18 mouse cellular contexts compared by ENCODE assay signal in the genomic region with DNA sequence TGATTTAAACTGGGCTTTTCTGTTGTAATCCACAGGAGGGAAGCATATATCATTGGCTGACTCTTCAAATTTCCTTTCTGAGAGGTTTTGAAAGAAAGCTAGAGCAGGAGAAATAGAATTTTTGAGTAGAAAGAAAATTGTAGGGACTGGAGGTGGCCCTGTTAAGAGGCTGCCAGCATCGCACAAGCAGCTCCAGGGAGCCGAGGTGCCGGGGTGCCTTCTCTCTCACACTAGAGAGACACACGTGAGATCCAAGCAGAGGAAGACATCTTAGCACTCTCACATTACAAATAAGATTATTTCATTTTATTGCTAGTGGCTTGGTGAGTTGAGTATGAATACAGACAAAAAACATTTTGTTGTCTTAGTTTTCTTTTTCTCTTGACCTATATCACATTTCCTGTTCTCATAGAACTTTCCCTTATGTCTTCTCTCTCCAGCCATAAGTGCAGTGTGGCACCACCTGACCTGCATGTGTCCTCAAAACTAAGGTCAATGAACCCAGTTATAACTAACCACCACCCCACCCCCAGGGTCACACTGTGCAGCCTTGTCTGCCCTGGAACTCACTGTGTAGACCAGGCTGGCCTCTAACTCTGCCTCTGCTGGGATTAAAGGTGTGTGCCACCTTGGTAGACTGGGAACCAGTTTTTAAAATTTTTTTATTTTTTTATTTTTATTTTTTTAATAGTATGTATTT. TPM values are rescaled to one million over a fixed set of nuclear protein-coding genes. Genes with fewer than 3 reads are reported as not detected.
DNase-seq lines count a peak whose midpoint lies in the region; ATAC-seq and TF ChIP-seq lines count a peak whose summit lies in the region.
"Had no signal": no experiment of that assay in that cellular context is flagged by ENCODE, and none has a peak within 500 bp of the region (broad histone marks: within the 10 kb centered on the region; RNA-seq: fewer than 3 reads in every experiment).

No protein-coding gene starts in this region.

- H3K36me3 ChIP-seq in forebrain, embryonic 14.5 days (ENCODE audit: control insufficient read depth, insufficient read depth, low read length): no peaks in the 10 kb centered on the region
- no peaks in the 10 kb centered on the region for H3K36me3 ChIP-seq in forebrain, embryonic 10.5 days (replicated peaks)
- H3K36me3 ChIP-seq in kidney, adult 2 months (ENCODE audit: control insufficient read depth, insufficient read depth, low read length): no peaks in the 10 kb centered on the region
- H3K36me3 ChIP-seq in midbrain, embryonic 11.5 days (ENCODE audit: control insufficient read depth, insufficient read depth, low read length): no peaks in the 10 kb centered on the region
- H3K36me3 ChIP-seq in midbrain, embryonic 15.5 days (replicated peaks): no peaks in the 10 kb centered on the region
- H3K36me3 ChIP-seq: limb, embryonic 15.5 days had no signal

- H3K4me2 ChIP-seq in forebrain, embryonic 14.5 days (ENCODE audit: low read length): no peak overlapping the region
- H3K4me2 ChIP-seq in midbrain, embryonic 11.5 days: no peak overlapping the region
- H3K4me2 ChIP-seq in midbrain, embryonic 15.5 days: no peak overlapping the region
- H3K4me2 ChIP-seq: limb, embryonic 15.5 days had no signal

- no peak overlapping the region for H3K27ac ChIP-seq in forebrain, embryonic 14.5 days (ENCODE audit: low read depth, low read length)
- H3K27ac ChIP-seq in forebrain, embryonic 10.5 days: no peak overlapping the region
- H3K27ac ChIP-seq in kidney, adult 2 months (ENCODE audit: insufficient read depth, low read depth, low read length): no peak overlapping the region
- H3K27ac ChIP-seq in midbrain, embryonic 11.5 days (ENCODE audit: low read depth, low read length): no peak overlapping the region
- H3K27ac ChIP-seq in midbrain, embryonic 15.5 days: no peak overlapping the region
- H3K27ac ChIP-seq: kidney, postnatal 0 days; limb, embryonic 15.5 days; macrophage had no signal

- ATAC-seq in forebrain, embryonic 14.5 days: no peak
- ATAC-seq in midbrain, embryonic 11.5 days (ENCODE audit: low FRiP score): no peak
- no peak for ATAC-seq in midbrain, embryonic 15.5 days (replicated peaks)
- ATAC-seq: forebrain, postnatal 0 days had no signal

- WGBS in forebrain, embryonic 14.5 days: 73% methylated on average over 4 of the region's 4 CpGs
- 74% methylated on average over 4 of the region's 4 CpGs for WGBS in forebrain, embryonic 10.5 days
- 56% methylated on average over 4 of the region's 4 CpGs for WGBS in kidney, adult 2 months
- 78% methylated on average over 4 of the region's 4 CpGs for WGBS in midbrain, embryonic 11.5 days
- 80% methylated on average over 4 of the region's 4 CpGs for WGBS in midbrain, embryonic 15.5 days

- H3K4me3 ChIP-seq in forebrain, embryonic 14.5 days (ENCODE audit: low read depth, low read length): no peak overlapping the region
- H3K4me3 ChIP-seq in forebrain, embryonic 10.5 days: no peak overlapping the region
- H3K4me3 ChIP-seq in kidney, adult 2 months (ENCODE audit: insufficient read depth, low read depth, low read length): no peak overlapping the region
- H3K4me3 ChIP-seq in midbrain, embryonic 11.5 days (ENCODE audit: low read depth, low read length): no peak overlapping the region
- no peak overlapping the region for H3K4me3 ChIP-seq in midbrain, embryonic 15.5 days
- H3K4me3 ChIP-seq: limb, embryonic 15.5 days had no signal

- 0 out of 2 replicates have a peak overlapping the region, but pooled peaks have one; percentile 6 for H3K9ac ChIP-seq in forebrain, embryonic 14.5 days (ENCODE audit: low read length)
- no peak overlapping the region for H3K9ac ChIP-seq in midbrain, embryonic 11.5 days (ENCODE audit: low read length)
- H3K9ac ChIP-seq in midbrain, embryonic 15.5 days: no peak overlapping the region
- H3K9ac ChIP-seq: forebrain, postnatal 0 days; limb, embryonic 15.5 days; lung, embryonic 14.5 days had no signal

- no peaks in the 10 kb centered on the region for H3K27me3 ChIP-seq in forebrain, embryonic 14.5 days (replicated peaks; ENCODE audit: control insufficient read depth, insufficient read depth, low read length)
- H3K27me3 ChIP-seq in forebrain, embryonic 10.5 days (ENCODE audit: poor library complexity, severe bottlenecking): peaks cover 10% of the 10 kb centered on the region
- H3K27me3 ChIP-seq in kidney, adult 2 months (replicated peaks; ENCODE audit: control insufficient read depth, insufficient read depth, low read length): no peaks in the 10 kb centered on the region
- H3K27me3 ChIP-seq in midbrain, embryonic 11.5 days (ENCODE audit: control insufficient read depth, insufficient read depth, low read length): no peaks in the 10 kb centered on the region
- H3K27me3 ChIP-seq in midbrain, embryonic 15.5 days (replicated peaks): 0 out of 2 replicates have a peak, but pooled peaks cover 4% of the 10 kb centered on the region
- H3K27me3 ChIP-seq: limb, embryonic 15.5 days had no signal

- H3K9me3 ChIP-seq in forebrain, embryonic 14.5 days (replicated peaks; ENCODE audit: control insufficient read depth, low read length): no peaks in the 10 kb centered on the region
- H3K9me3 ChIP-seq in forebrain, embryonic 10.5 days: no peaks in the 10 kb centered on the region
- H3K9me3 ChIP-seq in midbrain, embryonic 11.5 days (ENCODE audit: control insufficient read depth, low read length): no peaks in the 10 kb centered on the region
- no peaks in the 10 kb centered on the region for H3K9me3 ChIP-seq in midbrain, embryonic 15.5 days
- H3K9me3 ChIP-seq: limb, embryonic 15.5 days had no signal

- H3K4me1 ChIP-seq in forebrain, embryonic 14.5 days (ENCODE audit: control insufficient read depth, insufficient read depth, low read length): peaks cover 9% of the 10 kb centered on the region
- H3K4me1 ChIP-seq in forebrain, embryonic 10.5 days: peaks cover 40% of the 10 kb centered on the region
- peaks cover 23% of the 10 kb centered on the region for H3K4me1 ChIP-seq in kidney, adult 2 months (ENCODE audit: control insufficient read depth, insufficient read depth, low read length)
- H3K4me1 ChIP-seq in midbrain, embryonic 11.5 days (ENCODE audit: control insufficient read depth, insufficient read depth, low read length): peaks cover 14% of the 10 kb centered on the region
- H3K4me1 ChIP-seq in midbrain, embryonic 15.5 days: peaks cover 19% of the 10 kb centered on the region

- TF ChIP-seq CTCF in kidney, adult 2 months (conservative IDR thresholded peaks at IDR 0.05; ENCODE audit: insufficient read depth, insufficient read length, low read depth, low read length): no peak

- DNase-seq in forebrain, embryonic 14.5 days (ENCODE audit: low spot score): no peak
- no peak for DNase-seq in forebrain, embryonic 10.5 days (ENCODE audit: extremely low spot score, low spot score)
- peak; percentile 28 for DNase-seq in kidney, adult 2 months
- DNase-seq in kidney, postnatal 10 days: no peak
- peak; percentile 45 for DNase-seq in midbrain, embryonic 11.5 days (ENCODE audit: low spot score, missing footprints)
- peak; percentile 57 for DNase-seq in naive thymus-derived CD4-positive, alpha-beta T cell, adult 2 months (ENCODE audit: low read depth)
- DNase-seq in c-Kit-positive CD71-positive TER-119-positive erythroid progenitor cells, embryonic 14.5 days (ENCODE audit: low spot score): no peak
- DNase-seq: adrenal gland, postnatal 14 days; cerebellum, adult 18-20 months; cerebellum, postnatal 36 days; forebrain, postnatal 0 days; layer of hippocampus, adult 9-11 months; lung, embryonic 14.5 days; midbrain, embryonic 14.5 days had no signal

- TF ChIP-seq POLR2A in kidney, adult 2 months (IDR thresholded peaks at IDR 0.05; ENCODE audit: low read depth, low read length): no peak

RNA-seq across cellular contexts. Expression of a gene that starts 3.2 kb away (rescaled TPM):
- polyA plus RNA-seq in forebrain, embryonic 14.5 days (2014; fragmentation: Nextera tagmentation; extraction: Ambion mirVana): 18.8 and 21.5 TPM in 2 replicates
- polyA plus RNA-seq in forebrain, embryonic 10.5 days (2016; fragmentation: Nextera tagmentation; extraction: Ambion mirVana): 28.4 and 32.2 TPM in 2 replicates
- polyA plus RNA-seq in kidney, adult 2 months (2012; rRNA removed): 30.9 and 32.7 TPM in 2 replicates
- 31.6 and 32.9 TPM in 2 replicates for polyA plus RNA-seq in midbrain, embryonic 11.5 days (2014; fragmentation: Nextera tagmentation; extraction: Ambion mirVana)
- 20.2 and 22.0 TPM in 2 replicates for polyA plus RNA-seq in midbrain, embryonic 15.5 days (2015; fragmentation: Nextera tagmentation; extraction: Ambion mirVana)

RNA-seq across cellular contexts. Expression of a gene that starts 15.7 kb away (rescaled TPM):
- 30.2 and 40.4 TPM in 2 replicates for polyA plus RNA-seq in forebrain, embryonic 14.5 days (2014; fragmentation: Nextera tagmentation; extraction: Ambion mirVana)
- 13.0 and 13.9 TPM in 2 replicates for polyA plus RNA-seq in forebrain, embryonic 10.5 days (2016; fragmentation: Nextera tagmentation; extraction: Ambion mirVana)
- 5.7 and 6.0 TPM in 2 replicates for polyA plus RNA-seq in kidney, adult 2 months (2012; rRNA removed)
- polyA plus RNA-seq in midbrain, embryonic 11.5 days (2014; fragmentation: Nextera tagmentation; extraction: Ambion mirVana): 28.2 and 32.2 TPM in 2 replicates
- 88.1 and 88.6 TPM in 2 replicates for polyA plus RNA-seq in midbrain, embryonic 15.5 days (2015; fragmentation: Nextera tagmentation; extraction: Ambion mirVana)

Comparison
In these comparisons a context has a peak if more than half of its experiments do, and no peak if none do; other contexts are left out.
1. DNase-seq: peak in kidney, adult 2 months (single experiment), midbrain, embryonic 11.5 days (single experiment) and naive thymus-derived CD4-positive, alpha-beta T cell, adult 2 months (single experiment); none in forebrain, embryonic 14.5 days (single experiment), forebrain, embryonic 10.5 days (single experiment), kidney, postnatal 10 days (single experiment) and c-Kit-positive CD71-positive TER-119-positive erythroid progenitor cells, embryonic 14.5 days (single experiment).